Mouse (Mus musculus): ENCODE measurements around the gene Wdr61.
"Not testable (repeated sequence)": the region's sequence is repeated elsewhere in the genome, so short reads cannot be mapped to it uniquely, and the experiment has no call there.

The Wdr61 gene

GRCm38 (mm10) chr9:54726315-54726714, 8.0 kb downstream of the Wdr61 start:
- no peak for DNase-seq (ENCODE audit: low read depth)

- no peak for DNase-seq (ENCODE audit: low read depth)
Observed at GRCm38 (mm10) chr9:54722596-54722995, 11.7 kb downstream of the Wdr61 start.

DNA sequence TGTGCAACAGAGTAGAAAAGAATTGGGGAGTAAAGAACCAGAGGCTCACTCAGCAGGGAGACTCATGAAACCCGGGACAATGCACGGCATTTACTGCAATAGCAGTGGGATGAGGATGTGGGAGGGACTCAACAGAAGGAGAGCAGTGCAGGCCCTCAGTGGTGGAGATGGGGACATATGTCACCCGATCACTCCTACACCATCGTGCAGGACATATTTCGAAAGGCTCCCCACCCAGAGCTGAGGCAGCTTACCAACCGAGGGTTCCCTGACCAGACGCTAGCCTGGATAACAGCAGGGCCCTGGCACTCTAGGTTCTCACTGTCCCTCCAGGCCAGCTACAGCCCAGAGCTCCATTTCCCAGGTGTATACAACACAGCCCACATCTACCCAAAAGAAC, 12.2 kb downstream of the Wdr61 start:
- no peak for DNase-seq (ENCODE audit: low read depth)

- DNase-seq (ENCODE audit: low read depth) = no peak
Observed at GRCm38 (mm10) chr9:54717527-54717926, 16.8 kb downstream of the Wdr61 start.

GRCm38 (mm10) chr9:54715776-54716175, 18.5 kb downstream of the Wdr61 start:
- DNase-seq (ENCODE audit: low read depth) = no peak

DNA sequence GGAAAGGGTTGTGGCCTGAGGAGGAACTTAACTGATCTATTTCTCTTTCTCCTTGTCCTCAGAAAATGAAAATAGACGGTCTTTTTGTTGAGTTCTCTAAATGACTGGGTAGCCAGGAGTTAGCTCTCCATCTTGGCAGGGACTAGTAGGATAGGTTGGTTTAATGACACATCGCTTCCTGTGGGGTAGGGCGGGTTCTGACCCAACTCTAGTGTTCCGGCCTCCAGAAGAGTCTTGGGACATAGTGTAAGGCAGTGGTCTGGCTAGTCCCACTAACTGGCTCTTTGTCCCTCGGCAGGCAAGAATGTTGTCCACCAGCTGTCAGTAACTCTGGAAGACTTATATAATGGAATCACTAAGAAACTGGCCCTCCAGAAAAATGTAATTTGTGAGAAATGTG, 26.2 kb downstream of the Wdr61 start:
- peak; percentile 47 for DNase-seq (ENCODE audit: low read depth)

DNA sequence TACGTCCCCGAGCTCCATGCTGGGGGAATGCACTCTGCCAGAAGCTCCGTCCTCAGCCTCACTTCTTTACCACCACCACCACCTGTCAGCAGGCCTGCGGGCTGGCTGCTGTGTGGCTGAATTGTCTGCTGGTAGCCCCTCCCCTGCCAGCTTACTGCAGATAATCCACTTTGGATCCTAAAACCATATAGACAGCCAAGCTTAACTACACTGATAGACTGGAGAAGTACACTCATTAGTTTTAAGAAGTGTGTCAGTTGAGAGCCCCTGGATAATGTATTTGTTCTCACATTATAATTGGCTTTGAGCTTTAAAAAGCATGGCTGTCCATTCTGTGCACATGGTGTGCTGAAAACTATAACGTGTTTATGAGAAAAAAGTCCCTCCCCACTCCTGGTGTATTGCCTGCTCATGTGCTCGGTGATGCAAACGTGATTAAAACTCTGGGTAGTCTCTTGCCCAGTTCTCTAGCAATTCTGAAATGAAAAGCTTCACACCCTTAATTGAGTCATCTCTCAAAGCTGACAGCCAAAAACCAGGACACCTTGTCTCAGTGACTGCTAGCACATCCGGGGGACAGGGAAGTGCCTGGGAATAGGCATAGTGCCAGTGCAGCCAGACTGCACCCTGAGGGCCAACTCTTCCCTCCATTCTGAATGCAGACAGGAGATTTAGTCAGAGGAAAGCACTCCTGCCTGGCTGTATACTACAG, 26.9 kb downstream of the Wdr61 start:
- DNase-seq (ENCODE audit: low read depth) = peak; percentile 35

- no peak for DNase-seq (ENCODE audit: low read depth)
Observed at GRCm38 (mm10) chr9:54705561-54705960, 28.8 kb downstream of the Wdr61 start.

DNA sequence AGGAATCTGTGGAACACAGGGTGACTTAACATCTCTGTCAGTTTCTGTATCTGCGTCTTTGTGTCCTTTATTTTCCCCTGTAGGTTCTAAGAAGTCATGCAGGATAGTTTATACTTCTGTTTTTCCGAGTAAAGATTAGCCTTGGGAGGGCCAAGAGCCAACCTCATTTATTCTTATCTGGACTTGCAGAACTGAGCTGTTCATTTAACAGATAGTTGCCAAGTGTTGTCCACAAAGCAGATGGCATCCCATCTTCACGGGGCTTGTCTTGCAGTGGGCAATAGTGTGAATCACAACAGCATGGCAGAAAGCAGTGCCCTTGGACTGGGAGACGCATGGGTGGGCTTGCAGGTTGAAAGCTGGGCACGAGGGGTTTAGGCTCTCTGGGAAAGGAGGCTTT, 30.0 kb downstream of the Wdr61 start:
- no peak for DNase-seq (ENCODE audit: low read depth)

DNA sequence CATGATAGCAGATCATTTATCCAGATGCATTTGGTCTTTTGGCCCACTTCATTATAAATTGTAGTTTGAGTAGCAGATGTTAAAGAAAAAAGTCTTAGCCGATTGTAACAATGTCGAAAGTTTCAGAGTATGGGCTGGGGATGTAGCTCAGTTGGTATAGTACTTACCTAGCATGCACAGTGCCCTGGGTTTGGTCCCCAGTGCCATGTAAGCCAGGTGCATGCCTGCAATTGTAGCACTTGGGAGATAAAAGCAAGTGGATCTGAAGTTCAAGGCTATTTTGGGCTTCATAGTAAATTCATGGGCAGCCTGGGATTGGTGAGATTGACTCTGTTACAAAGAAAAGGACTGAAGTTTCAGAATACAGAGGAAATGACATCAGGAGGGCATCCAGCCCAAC, 31.7 kb downstream of the Wdr61 start:
- DNase-seq (ENCODE audit: low read depth) = no peak

DNA sequence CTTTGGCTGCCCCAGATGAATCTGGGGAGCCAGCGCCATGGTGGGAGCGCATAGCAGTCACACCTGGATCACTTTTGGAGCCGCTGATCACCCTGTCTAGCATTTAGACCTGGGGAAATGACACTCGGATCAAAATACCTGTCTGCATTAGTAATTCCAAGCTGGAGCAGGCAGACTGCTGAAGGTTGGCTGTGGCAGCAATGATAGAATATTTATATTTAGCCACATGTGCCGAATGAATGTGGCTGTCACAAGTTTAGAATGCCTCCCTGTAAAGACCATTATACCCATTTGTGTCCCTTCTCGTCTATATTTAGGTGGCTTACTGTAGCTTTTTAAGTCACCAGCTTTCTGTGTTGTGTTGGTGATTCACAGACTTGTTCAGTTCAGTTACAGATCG, 33.6 kb downstream of the Wdr61 start:
- DNase-seq (ENCODE audit: low read depth) = no peak

DNA sequence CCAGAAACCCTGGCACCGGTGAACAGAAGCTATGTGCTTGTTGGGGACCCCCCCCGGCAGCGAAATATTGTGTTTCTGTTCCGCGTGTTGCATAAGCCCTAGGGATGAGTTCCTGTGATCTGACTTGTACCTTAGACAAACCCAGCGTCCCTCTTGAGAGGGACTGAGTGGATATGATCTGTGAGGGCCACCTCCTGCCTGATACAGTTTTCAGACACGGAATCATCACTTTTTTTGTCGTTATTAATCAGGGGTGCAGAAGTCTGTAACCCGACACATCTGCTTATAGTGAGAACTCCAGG, 34.2 kb downstream of the Wdr61 start:
- DNase-seq (ENCODE audit: low read depth) = no peak

DNA sequence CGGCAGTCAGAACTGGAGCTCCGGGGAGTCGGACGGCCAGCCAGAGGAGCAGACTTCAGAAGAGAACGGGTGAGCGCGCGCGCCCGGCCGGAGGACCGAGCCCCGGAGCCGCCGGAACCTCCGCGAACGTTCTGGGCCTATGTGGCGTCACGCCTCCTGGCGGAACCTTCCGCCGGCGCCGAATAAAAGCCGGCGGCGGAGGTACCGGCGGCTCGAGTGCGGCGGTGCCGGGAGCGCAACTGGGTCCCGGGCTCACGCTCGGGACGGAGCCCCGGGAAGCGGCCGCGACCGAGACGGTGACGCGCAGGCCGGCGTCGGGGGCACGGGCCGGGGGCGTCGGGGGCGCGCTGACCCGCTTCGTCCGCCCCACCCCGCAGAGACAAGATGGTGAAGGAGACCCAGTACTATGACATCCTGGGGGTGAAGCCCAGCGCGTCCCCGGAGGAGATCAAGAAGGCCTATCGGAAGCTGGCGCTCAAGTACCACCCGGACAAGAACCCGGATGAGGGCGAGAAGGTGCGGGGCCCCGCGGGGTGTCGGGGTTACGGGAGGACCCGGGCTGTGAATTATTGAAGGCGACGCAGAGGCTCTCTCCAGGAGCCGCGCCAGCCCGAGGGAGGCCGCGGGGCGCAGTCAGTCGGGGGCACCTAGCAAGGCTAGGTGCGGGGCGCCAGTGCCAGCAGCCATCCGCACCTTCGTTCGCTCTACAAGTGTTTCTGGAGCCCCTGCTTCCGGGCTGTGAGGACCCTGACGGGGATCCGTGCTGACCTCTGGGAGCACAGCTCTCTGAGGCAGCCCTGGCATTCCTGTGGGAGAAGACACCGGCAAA, 34.8 kb downstream of the Wdr61 start:
- DNase-seq (ENCODE audit: low read depth) = no peak

- no peak for DNase-seq (ENCODE audit: low read depth)
Observed at GRCm38 (mm10) chr9:54699087-54699344, 35.3 kb downstream of the Wdr61 start.

- DNase-seq (ENCODE audit: low read depth) = no peak
Observed at GRCm38 (mm10) chr9:54698318-54699086, 35.8 kb downstream of the Wdr61 start, which contains the start of gene Dnaja4. Dnaja4 (plus strand) TSS chr9:54698873.

- not testable (repeated sequence) for DNase-seq (ENCODE audit: low read depth)
Observed at GRCm38 (mm10) chr9:54691241-54691805, 43.0 kb downstream of the Wdr61 start.

DNA sequence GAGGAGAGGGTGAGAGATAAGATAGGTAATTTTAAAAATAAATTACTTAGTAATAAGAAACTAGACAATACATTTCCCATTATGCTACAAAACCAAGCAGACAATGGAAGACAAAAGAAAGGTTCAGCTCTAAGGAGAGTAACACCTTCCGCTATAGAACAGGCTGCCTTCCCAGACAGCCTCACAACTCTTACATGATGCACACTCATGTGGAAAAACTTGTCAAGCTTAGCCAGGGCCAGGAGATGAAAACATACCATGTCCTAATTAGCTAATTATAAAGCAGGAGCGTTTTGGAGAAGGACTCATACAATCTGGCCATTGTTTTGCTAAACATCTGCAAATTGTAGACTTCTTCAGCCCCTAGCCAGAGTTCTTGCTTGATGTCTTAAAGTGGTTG, 43.6 kb downstream of the Wdr61 start:
- not testable (repeated sequence) for DNase-seq (ENCODE audit: low read depth)

DNA sequence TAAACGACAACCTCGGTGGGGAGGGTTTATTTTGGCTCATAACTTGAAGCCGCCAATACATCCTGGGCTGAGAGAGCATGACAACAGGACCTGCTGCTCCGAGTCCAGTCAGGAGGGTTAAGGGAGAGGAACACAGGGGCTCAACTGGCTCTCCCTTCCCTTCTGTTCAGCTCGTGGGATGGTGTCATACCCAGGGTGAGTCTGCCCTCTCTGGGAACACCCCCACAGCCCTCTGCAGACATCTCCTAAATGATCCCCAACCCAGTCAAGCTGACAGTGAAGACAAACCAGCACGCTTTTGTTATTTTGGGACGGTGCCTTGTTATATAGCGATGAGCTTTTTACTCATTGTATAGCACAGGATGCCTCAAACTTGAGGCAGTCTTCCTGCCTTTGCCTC, 44.9 kb downstream of the Wdr61 start:
- DNase-seq (ENCODE audit: low read depth) = no peak

DNA sequence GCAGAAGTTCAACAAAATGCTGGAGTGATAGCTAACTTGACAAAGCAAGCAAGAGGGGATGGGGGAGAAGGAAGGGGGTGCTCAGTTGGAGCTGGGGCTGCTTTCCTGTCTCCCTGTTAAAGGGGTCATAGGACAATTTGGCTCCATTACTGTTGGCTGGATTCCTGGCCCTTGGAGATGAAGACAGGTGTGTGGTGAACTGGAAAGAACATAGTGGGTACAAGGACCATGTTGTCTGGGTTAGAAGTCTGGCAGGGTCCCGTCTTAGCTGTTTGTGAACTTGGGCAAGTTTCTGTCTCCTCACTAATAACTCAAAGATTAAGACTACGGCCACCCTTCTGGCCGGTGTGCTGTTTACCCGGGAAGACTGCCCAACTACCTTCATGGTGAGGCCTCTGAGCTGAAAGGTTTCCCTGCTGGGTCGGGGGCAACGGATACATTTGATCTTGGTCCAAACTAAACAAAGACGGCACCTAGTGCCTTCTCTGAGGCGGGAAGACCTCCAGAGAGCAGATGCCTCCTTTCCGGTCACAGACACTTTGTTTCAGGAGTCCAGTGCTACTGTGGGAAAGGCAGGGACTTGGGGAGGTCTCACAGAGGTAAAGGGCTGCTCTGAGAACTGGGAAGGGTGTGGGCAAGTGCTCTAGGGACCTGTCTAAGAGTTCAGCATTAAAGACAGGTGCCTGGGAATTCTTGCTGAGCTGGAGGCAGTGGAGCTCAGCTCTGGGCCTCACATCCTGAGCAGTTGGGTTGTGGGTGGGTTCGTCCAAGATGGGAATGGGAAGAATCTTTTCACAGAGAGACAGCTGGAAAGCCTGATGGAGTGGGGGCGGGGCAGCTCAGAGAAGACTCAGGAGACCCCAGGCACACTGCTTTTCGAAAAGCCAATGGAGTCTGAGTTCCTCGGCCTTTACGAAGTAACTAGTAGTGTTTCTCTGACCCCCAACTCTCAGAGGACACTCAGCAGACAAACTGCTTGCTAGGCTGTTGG, 46.8 kb downstream of the Wdr61 start:
- no peak for DNase-seq (ENCODE audit: low read depth)

DNA sequence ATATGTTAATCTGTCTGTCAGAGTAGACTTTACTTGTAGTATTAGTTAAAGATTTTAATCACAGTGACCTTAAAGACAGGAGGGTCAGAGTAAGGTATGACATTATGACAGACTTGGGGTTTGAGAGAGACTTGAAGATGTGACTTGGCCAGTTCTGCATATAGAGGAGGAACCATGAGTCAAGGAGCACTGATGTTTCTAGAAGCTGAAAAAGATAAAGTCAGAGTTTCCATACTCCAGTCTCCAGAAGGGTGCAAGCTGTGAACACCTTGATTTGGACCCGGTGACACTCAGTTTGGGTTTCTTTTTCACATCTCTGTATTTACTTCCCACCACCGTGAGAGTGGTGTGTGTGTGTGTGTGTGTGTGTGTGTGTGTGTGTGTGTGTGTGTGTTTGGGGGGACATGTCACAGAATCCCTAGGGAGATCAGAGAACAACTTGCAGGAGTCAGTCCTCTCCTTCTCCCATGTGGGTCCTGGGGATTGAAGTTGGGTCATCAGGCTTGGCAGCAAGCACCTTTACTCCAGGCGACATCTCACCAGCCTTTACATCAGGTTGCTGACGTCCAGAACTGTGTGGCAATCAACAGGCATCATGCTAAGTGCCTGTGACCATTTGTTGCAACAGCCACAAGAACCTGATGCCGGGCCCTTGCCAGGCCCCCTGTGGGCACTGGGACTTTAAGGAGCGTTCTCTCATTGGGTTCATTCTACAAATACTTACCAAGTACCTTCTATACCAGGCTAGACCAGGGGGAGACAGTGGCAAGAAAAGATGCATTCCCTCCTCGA, 50.3 kb downstream of the Wdr61 start:
- DNase-seq (ENCODE audit: low read depth) = no peak

GRCm38 (mm10) chr9:54682846-54683245, 51.5 kb downstream of the Wdr61 start:
- no peak for DNase-seq (ENCODE audit: low read depth)

Measured in fibroblast of lung, adult 2 months (primary cell).